Mouse (Mus musculus): ENCODE results near the gene Sgms1. TPM values are rescaled to one million over a fixed set of nuclear protein-coding genes. Genes with fewer than 3 reads are reported as not detected.
A peak's percentile ranks its signal among the peaks of the same experiment; 100 is the strongest.

Sgms1 gene
- polyA plus RNA-seq, 1 experiment: 8.5 TPM

GRCm38 (mm10) chr19:32296863-32297262 is 92.7 kb downstream of the Sgms1 start:
- Histone ChIP-seq H3K79me2 (ENCODE audit: control insufficient read depth, insufficient read depth) (no peaks in the 10 kb centered on the region), H3K27me3 (ENCODE audit: control insufficient read depth, insufficient read depth, insufficient read length) (no peaks in the 10 kb centered on the region), H3K4me2 (ENCODE audit: low read depth) (no peak overlapping the region), H3K36me3 (ENCODE audit: control insufficient read depth, insufficient read depth) (no peaks in the 10 kb centered on the region), H3ac (ENCODE audit: control insufficient read depth, insufficient read length) (no peak overlapping the region), H3K4me3 (no peak overlapping the region)
- TF ChIP-seq MAX (IDR thresholded peaks at IDR 0.05; ENCODE audit: low read depth): no peak
- no peak for TF ChIP-seq SRF (IDR thresholded peaks at IDR 0.05; ENCODE audit: control insufficient read depth, insufficient read length, low read depth)
- TF ChIP-seq TCF3 (IDR thresholded peaks at IDR 0.05; ENCODE audit: insufficient read length, low read depth): no peak

- Histone ChIP-seq H3K36me3 (ENCODE audit: control insufficient read depth, insufficient read depth) (no peaks in the 10 kb centered on the region), H3K27me3 (ENCODE audit: control insufficient read depth, insufficient read depth, insufficient read length) (no peaks in the 10 kb centered on the region), H3K79me2 (ENCODE audit: control insufficient read depth, insufficient read depth) (no peaks in the 10 kb centered on the region), H3K4me3 (no peak overlapping the region), H3K4me2 (ENCODE audit: low read depth) (no peak overlapping the region), H3ac (ENCODE audit: control insufficient read depth, insufficient read length) (no peak overlapping the region)
- TF ChIP-seq E2F4 (IDR thresholded peaks at IDR 0.05; ENCODE audit: insufficient read depth): no peak
- no peak for TF ChIP-seq TCF3 (IDR thresholded peaks at IDR 0.05; ENCODE audit: insufficient read length, low read depth)
- TF ChIP-seq POLR2A (IDR thresholded peaks at IDR 0.05; ENCODE audit: insufficient read length, low read depth): no peak
- TF ChIP-seq USF1 (IDR thresholded peaks at IDR 0.05; ENCODE audit: low read depth): no peak
- TF ChIP-seq REST (IDR thresholded peaks at IDR 0.05; ENCODE audit: insufficient read depth, insufficient read length): no peak
- no peak for TF ChIP-seq TCF12 (IDR thresholded peaks at IDR 0.05; ENCODE audit: insufficient read depth, poor library complexity, severe bottlenecking)
- TF ChIP-seq MAX (IDR thresholded peaks at IDR 0.05; ENCODE audit: low read depth): no peak
- no peak for TF ChIP-seq POLR2AphosphoS2 (IDR thresholded peaks at IDR 0.05; ENCODE audit: insufficient read length, low read depth)
- no peak for TF ChIP-seq SRF (IDR thresholded peaks at IDR 0.05; ENCODE audit: control insufficient read depth, insufficient read length, low read depth)
Measured at GRCm38 (mm10) chr19:32295581-32295980, 93.9 kb downstream of the Sgms1 start.

GRCm38 (mm10) chr19:32292782-32293776 is 96.4 kb downstream of the Sgms1 start:
- H3K79me2 ChIP-seq (ENCODE audit: control insufficient read depth, insufficient read depth): no peaks in the 10 kb centered on the region
- no peak for TF ChIP-seq POLR2AphosphoS2 (IDR thresholded peaks at IDR 0.05; ENCODE audit: insufficient read length, low read depth)
- TF ChIP-seq MAX (IDR thresholded peaks at IDR 0.05; ENCODE audit: low read depth): no peak
- TF ChIP-seq USF1 (IDR thresholded peaks at IDR 0.05; ENCODE audit: low read depth): no peak
- TF ChIP-seq E2F4 (IDR thresholded peaks at IDR 0.05; ENCODE audit: insufficient read depth): no peak
- no peak for TF ChIP-seq REST (IDR thresholded peaks at IDR 0.05; ENCODE audit: insufficient read depth, insufficient read length)
- TF ChIP-seq MYOG (IDR thresholded peaks at IDR 0.05; ENCODE audit: control insufficient read depth in 1 of 3, insufficient read depth in 1 of 3, insufficient read length in 2 of 3, low read depth in 2 of 3): no peak
- no peak for TF ChIP-seq TCF12 (IDR thresholded peaks at IDR 0.05; ENCODE audit: insufficient read depth, poor library complexity, severe bottlenecking)
- TF ChIP-seq TCF3 (IDR thresholded peaks at IDR 0.05; ENCODE audit: insufficient read length, low read depth): no peak
- no peak for TF ChIP-seq MYOD1 (IDR thresholded peaks at IDR 0.05; ENCODE audit: control insufficient read depth in 1 of 3, insufficient read length in 2 of 3, low read depth in 2 of 3)
- TF ChIP-seq POLR2A (IDR thresholded peaks at IDR 0.05; ENCODE audit: insufficient read length, low read depth): no peak
- TF ChIP-seq SRF (IDR thresholded peaks at IDR 0.05; ENCODE audit: control insufficient read depth, insufficient read length, low read depth): no peak
- no peak for TF ChIP-seq CEBPB (IDR thresholded peaks at IDR 0.05; ENCODE audit: insufficient read depth, poor library complexity, severe bottlenecking)
- H3K36me3 ChIP-seq (ENCODE audit: control insufficient read depth, insufficient read depth): no peaks in the 10 kb centered on the region
- H3K27me3 ChIP-seq (ENCODE audit: control insufficient read depth, insufficient read depth, insufficient read length): no peaks in the 10 kb centered on the region
- no peak overlapping the region for H3ac ChIP-seq (ENCODE audit: control insufficient read depth, insufficient read length)
- H3K4me2 ChIP-seq (ENCODE audit: low read depth): peak overlapping the region; percentile 88
- H3K4me3 ChIP-seq: no peak overlapping the region

- TF ChIP-seq MYOG (IDR thresholded peaks at IDR 0.05; ENCODE audit: control insufficient read depth in 1 of 3, insufficient read depth in 1 of 3, insufficient read length in 2 of 3, low read depth in 2 of 3) (peak in 2 of 3 experiments; percentile 1 to 42), TCF12 (IDR thresholded peaks at IDR 0.05; ENCODE audit: insufficient read depth, poor library complexity, severe bottlenecking) (no peak), CEBPB (IDR thresholded peaks at IDR 0.05; ENCODE audit: insufficient read depth, poor library complexity, severe bottlenecking) (no peak), MYOD1 (IDR thresholded peaks at IDR 0.05; ENCODE audit: control insufficient read depth in 1 of 3, insufficient read length in 2 of 3, low read depth in 2 of 3) (peak in 2 of 3 experiments; percentile 1 to 22)
- Histone ChIP-seq H3ac (ENCODE audit: control insufficient read depth, insufficient read length) (no peak overlapping the region), H3K36me3 (ENCODE audit: control insufficient read depth, insufficient read depth) (no peaks in the 10 kb centered on the region), H3K79me2 (ENCODE audit: control insufficient read depth, insufficient read depth) (no peaks in the 10 kb centered on the region), H3K27me3 (ENCODE audit: control insufficient read depth, insufficient read depth, insufficient read length) (no peaks in the 10 kb centered on the region), H3K4me2 (ENCODE audit: low read depth) (peak overlapping the region; percentile 88), H3K4me3 (no peak overlapping the region)
Measured at GRCm38 (mm10) chr19:32292067-32292739, 97.3 kb downstream of the Sgms1 start.

- Histone ChIP-seq H3K4me2 (ENCODE audit: low read depth) (peak overlapping the region; percentile 88), H3ac (ENCODE audit: control insufficient read depth, insufficient read length) (no peak overlapping the region), H3K27me3 (ENCODE audit: control insufficient read depth, insufficient read depth, insufficient read length) (no peaks in the 10 kb centered on the region), H3K36me3 (ENCODE audit: control insufficient read depth, insufficient read depth) (no peaks in the 10 kb centered on the region), H3K79me2 (ENCODE audit: control insufficient read depth, insufficient read depth) (no peaks in the 10 kb centered on the region), H3K4me3 (no peak overlapping the region)
- peak in 2 of 3 experiments; percentile 10 to 58 for TF ChIP-seq MYOD1 (IDR thresholded peaks at IDR 0.05; ENCODE audit: control insufficient read depth in 1 of 3, insufficient read length in 2 of 3, low read depth in 2 of 3)
- no peak for TF ChIP-seq MAX (IDR thresholded peaks at IDR 0.05; ENCODE audit: low read depth)
Measured at GRCm38 (mm10) chr19:32291130-32291529, 98.4 kb downstream of the Sgms1 start.

All from myocyte (in vitro differentiated cells).